Mouse (Mus musculus) bone marrow, adult 2 months (tissue): ENCODE measurements around the gene Tmem213.

Source experiments
- CTCF ChIP-seq: fragments of 200-500 bp; IDR thresholded peaks from 2 replicates; pipeline ENCODE4 v1.5.1; 2011; ENCODE audit warnings: low read length, control low read depth; ENCODE audit not compliant: control insufficient read depth, insufficient read depth
- POLR2A ChIP-seq: fragments of 200-500 bp; IDR thresholded peaks from 2 replicates; pipeline ENCODE4 v1.6.1; 2011; ENCODE audit warnings: low read depth, mild to moderate bottlenecking, control low read depth, low read length, borderline replicate concordance; ENCODE audit not compliant: control insufficient read depth

DNA sequence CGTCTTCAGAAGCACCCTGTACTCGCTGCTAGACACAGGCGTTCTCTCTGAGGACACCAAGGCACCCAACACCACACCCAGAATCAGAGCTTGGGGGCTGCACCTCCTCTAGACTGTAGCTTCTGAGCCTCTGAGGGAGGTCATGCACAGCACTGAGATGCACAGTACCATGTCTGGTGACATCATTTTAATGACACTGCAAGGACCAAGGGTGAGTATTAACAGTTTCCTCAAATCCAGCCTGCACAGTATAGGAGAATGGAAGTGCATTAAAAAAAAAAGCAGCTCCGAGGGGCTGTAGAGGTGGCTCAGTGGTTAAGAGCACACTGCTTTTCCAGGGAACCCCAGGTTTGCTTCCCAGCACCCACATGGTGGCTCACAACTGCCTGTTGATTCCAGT lies 50.5 kb downstream of the Tmem213 start:
- TF ChIP-seq CTCF (no peak), POLR2A (no peak)
